Comparison of ENCODE assay signal across 11 mouse cellular contexts in genomic region chr2:114610110-114610509, GRCm38 (mm10). TPM values are rescaled to one million over a fixed set of nuclear protein-coding genes. Genes with fewer than 3 reads are reported as not detected.
DNase-seq lines count a peak whose midpoint lies in the region; ATAC-seq lines count a peak whose summit lies in the region.
"Had no signal": no experiment of that assay in that cellular context is flagged by ENCODE, and none has a peak within 500 bp of the region (broad histone marks: within the 10 kb centered on the region; RNA-seq: fewer than 3 reads in every experiment).

No protein-coding gene starts in this region.

- no peaks in the 10 kb centered on the region for H3K9me3 ChIP-seq in neural tube, embryonic 12.5 days
- no peaks in the 10 kb centered on the region for H3K9me3 ChIP-seq in neural tube, embryonic 15.5 days (replicated peaks)
- H3K9me3 ChIP-seq in forebrain, embryonic 11.5 days (ENCODE audit: control insufficient read depth, low read length), result no peaks in the 10 kb centered on the region
- H3K9me3 ChIP-seq in liver, embryonic 16.5 days (replicated peaks; ENCODE audit: control insufficient read depth, low read length), result no peaks in the 10 kb centered on the region
- H3K9me3 ChIP-seq in limb, embryonic 10.5 days (replicated peaks), result no peaks in the 10 kb centered on the region
- H3K9me3 ChIP-seq: embryonic facial prominence, embryonic 15.5 days; G1E had no signal

- no peaks in the 10 kb centered on the region for H3K36me3 ChIP-seq in neural tube, embryonic 12.5 days
- no peaks in the 10 kb centered on the region for H3K36me3 ChIP-seq in neural tube, embryonic 15.5 days
- no peaks in the 10 kb centered on the region for H3K36me3 ChIP-seq in forebrain, embryonic 11.5 days (ENCODE audit: control insufficient read depth, insufficient read depth, low read length)
- H3K36me3 ChIP-seq in liver, embryonic 16.5 days (ENCODE audit: control insufficient read depth, insufficient read depth), result no peaks in the 10 kb centered on the region
- no peaks in the 10 kb centered on the region for H3K36me3 ChIP-seq in limb, embryonic 10.5 days
- H3K36me3 ChIP-seq: embryonic facial prominence, embryonic 15.5 days had no signal

- DNase-seq in forebrain, embryonic 11.5 days (ENCODE audit: low spot score), result peak; percentile 57
- no peak for DNase-seq in urinary bladder, adult 18-20 months (ENCODE audit: low spot score in 2 of 2)
- no peak for DNase-seq in heart, adult 9 months (ENCODE audit: low spot score in 2 of 2)
- no peak for DNase-seq in limb, embryonic 10.5 days (ENCODE audit: low spot score)
- DNase-seq: gastrocnemius, postnatal 25 days; thymus, postnatal 14 days had no signal

- H3K4me1 ChIP-seq in neural tube, embryonic 12.5 days, result peaks cover 6% of the 10 kb centered on the region; the same call in 1 of the 2 replicates
- H3K4me1 ChIP-seq in neural tube, embryonic 15.5 days, result 0 out of 2 replicates have a peak, but pooled peaks cover 3% of the 10 kb centered on the region
- no peaks in the 10 kb centered on the region for H3K4me1 ChIP-seq in forebrain, embryonic 11.5 days (replicated peaks; ENCODE audit: control insufficient read depth, insufficient read depth, low read length)
- H3K4me1 ChIP-seq in liver, embryonic 16.5 days (ENCODE audit: control insufficient read depth, low read depth, low read length), result no peaks in the 10 kb centered on the region
- H3K4me1 ChIP-seq in limb, embryonic 10.5 days, result peaks cover 8% of the 10 kb centered on the region
- H3K4me1 ChIP-seq: embryonic facial prominence, embryonic 15.5 days had no signal

- no peak overlapping the region for H3K4me2 ChIP-seq in neural tube, embryonic 12.5 days (replicated peaks)
- no peak overlapping the region for H3K4me2 ChIP-seq in neural tube, embryonic 15.5 days
- H3K4me2 ChIP-seq in forebrain, embryonic 11.5 days (ENCODE audit: low read depth, low read length, severe bottlenecking), result no peak overlapping the region
- H3K4me2 ChIP-seq in liver, embryonic 16.5 days (ENCODE audit: low read depth, low read length), result no peak overlapping the region
- H3K4me2 ChIP-seq: embryonic facial prominence, embryonic 15.5 days had no signal

- H3K4me3 ChIP-seq in neural tube, embryonic 12.5 days, result no peak overlapping the region
- H3K4me3 ChIP-seq in neural tube, embryonic 15.5 days (replicated peaks), result no peak overlapping the region
- no peak overlapping the region for H3K4me3 ChIP-seq in forebrain, embryonic 11.5 days (ENCODE audit: low read depth, low read length)
- H3K4me3 ChIP-seq in liver, embryonic 16.5 days (ENCODE audit: low read depth, low read length), result no peak overlapping the region
- no peak overlapping the region for H3K4me3 ChIP-seq in limb, embryonic 10.5 days
- H3K4me3 ChIP-seq: embryonic facial prominence, embryonic 15.5 days had no signal

- 16% methylated on average over 2 of the region's 2 CpGs for WGBS in neural tube, embryonic 12.5 days
- 17% methylated on average over 2 of the region's 2 CpGs for WGBS in neural tube, embryonic 15.5 days
- WGBS in forebrain, embryonic 11.5 days, result 9% methylated on average over 2 of the region's 2 CpGs
- WGBS in liver, embryonic 16.5 days (ENCODE audit: insufficient replicate concordance), result 41% methylated on average over 2 of the region's 2 CpGs
- whole genome bisulfite sequencing in limb, embryonic 10.5 days, result 64% methylated on average over 2 of the region's 2 CpGs

- no peak overlapping the region for H3K27ac ChIP-seq in neural tube, embryonic 12.5 days
- no peak overlapping the region for H3K27ac ChIP-seq in neural tube, embryonic 15.5 days (replicated peaks)
- no peak overlapping the region for H3K27ac ChIP-seq in forebrain, embryonic 11.5 days (ENCODE audit: low read depth, low read length)
- no peak overlapping the region for H3K27ac ChIP-seq in liver, embryonic 16.5 days (ENCODE audit: low read length)
- no peak overlapping the region for H3K27ac ChIP-seq in limb, embryonic 10.5 days
- H3K27ac ChIP-seq: embryonic facial prominence, embryonic 15.5 days had no signal

- H3K9ac ChIP-seq in neural tube, embryonic 12.5 days, result no peak overlapping the region
- H3K9ac ChIP-seq in neural tube, embryonic 15.5 days (replicated peaks), result no peak overlapping the region
- H3K9ac ChIP-seq in forebrain, embryonic 11.5 days (ENCODE audit: low read length), result no peak overlapping the region
- no peak overlapping the region for H3K9ac ChIP-seq in liver, embryonic 16.5 days (ENCODE audit: low read depth, low read length)
- H3K9ac ChIP-seq: embryonic facial prominence, embryonic 15.5 days had no signal

- H3K27me3 ChIP-seq in neural tube, embryonic 12.5 days (replicated peaks), result no peaks in the 10 kb centered on the region
- no peaks in the 10 kb centered on the region for H3K27me3 ChIP-seq in neural tube, embryonic 15.5 days (replicated peaks)
- no peaks in the 10 kb centered on the region for H3K27me3 ChIP-seq in forebrain, embryonic 11.5 days (ENCODE audit: control insufficient read depth, insufficient read depth, low read length)
- H3K27me3 ChIP-seq in liver, embryonic 16.5 days (ENCODE audit: control insufficient read depth, insufficient read depth, low read depth, low read length), result no peaks in the 10 kb centered on the region
- H3K27me3 ChIP-seq in limb, embryonic 10.5 days (ENCODE audit: low read depth, poor library complexity, severe bottlenecking), result no peaks in the 10 kb centered on the region
- H3K27me3 ChIP-seq: embryonic facial prominence, embryonic 15.5 days had no signal

- ATAC-seq in neural tube, embryonic 12.5 days (ENCODE audit: low FRiP score, low read depth), result 0 out of 2 replicates have a peak, but pooled peaks have one; percentile 37
- no peak for ATAC-seq in neural tube, embryonic 15.5 days (ENCODE audit: low FRiP score)
- ATAC-seq in forebrain, embryonic 11.5 days (replicated peaks; ENCODE audit: low FRiP score), result peak; percentile 88
- ATAC-seq in liver, embryonic 16.5 days (ENCODE audit: low read depth), result peak; percentile 84

RNA-seq across cellular contexts. Expression of gene Dph6, which starts 44.7 kb away (rescaled TPM):
- polyA plus RNA-seq in neural tube, embryonic 12.5 days (2016; fragmentation: Nextera tagmentation; extraction: Ambion mirVana), result 19.2 and 19.4 TPM in 2 replicates
- 15.7 and 18.1 TPM in 2 replicates for polyA plus RNA-seq in neural tube, embryonic 15.5 days (2015; fragmentation: Nextera tagmentation; extraction: Ambion mirVana)
- polyA plus RNA-seq in forebrain, embryonic 11.5 days (2014; fragmentation: Nextera tagmentation; extraction: Ambion mirVana), result 24.8 and 25.5 TPM in 2 replicates
- polyA plus RNA-seq in liver, embryonic 16.5 days (2015; fragmentation: Nextera tagmentation; extraction: Ambion mirVana), result 5.4 and 5.7 TPM in 2 replicates
- 21.9 and 23.7 TPM in 2 replicates for polyA plus RNA-seq in limb, embryonic 10.5 days (2016; fragmentation: Nextera tagmentation; extraction: Ambion mirVana)
